ENCODE assay signal across 9 mouse cellular contexts in genomic region chr3:52843998-52844397, GRCm38 (mm10).
A peak's percentile ranks its signal among the peaks of the same experiment; 100 is the strongest.
DNase-seq lines count a peak whose midpoint lies in the region; ATAC-seq and TF ChIP-seq lines count a peak whose summit lies in the region.
"Had no signal": no experiment of that assay in that cellular context is flagged by ENCODE, and none has a peak within 500 bp of the region (broad histone marks: within the 10 kb centered on the region; RNA-seq: fewer than 3 reads in every experiment).

No protein-coding gene starts in this region.

- H3K36me3 ChIP-seq in kidney, adult 2 months (ENCODE audit: control insufficient read depth, insufficient read depth, low read length), result no peaks in the 10 kb centered on the region
- H3K36me3 ChIP-seq in kidney, embryonic 14.5 days (ENCODE audit: control insufficient read depth, insufficient read depth, low read length), result no peaks in the 10 kb centered on the region
- no peaks in the 10 kb centered on the region for H3K36me3 ChIP-seq in embryonic facial prominence, embryonic 11.5 days (replicated peaks; ENCODE audit: control insufficient read depth, insufficient read depth, low read depth, low read length)
- H3K36me3 ChIP-seq: heart, embryonic 13.5 days had no signal

- WGBS in kidney, adult 2 months, result 29% methylated on average over 7 of the region's 7 CpGs
- 44% methylated on average over 7 of the region's 7 CpGs for WGBS in kidney, embryonic 14.5 days
- WGBS in embryonic facial prominence, embryonic 11.5 days, result 31% methylated on average over 7 of the region's 7 CpGs
- WGBS in olfactory bulb, adult 2 months, result 20% methylated on average over 7 of the region's 7 CpGs

- H3K27me3 ChIP-seq in kidney, adult 2 months (replicated peaks; ENCODE audit: control insufficient read depth, insufficient read depth, low read length), result no peaks in the 10 kb centered on the region
- H3K27me3 ChIP-seq in kidney, embryonic 14.5 days (ENCODE audit: control insufficient read depth, insufficient read depth, low read length), result no peaks in the 10 kb centered on the region
- no peaks in the 10 kb centered on the region for H3K27me3 ChIP-seq in embryonic facial prominence, embryonic 11.5 days (ENCODE audit: control insufficient read depth, insufficient read depth, low read length)
- H3K27me3 ChIP-seq: heart, embryonic 13.5 days had no signal

- no peak overlapping the region for H3K4me3 ChIP-seq in kidney, adult 2 months (ENCODE audit: insufficient read depth, low read depth, low read length)
- no peak overlapping the region for H3K4me3 ChIP-seq in kidney, embryonic 14.5 days (ENCODE audit: low read length)
- H3K4me3 ChIP-seq in embryonic facial prominence, embryonic 11.5 days (ENCODE audit: low read depth, low read length), result no peak overlapping the region
- H3K4me3 ChIP-seq in olfactory bulb, adult 2 months (ENCODE audit: insufficient read depth, low read depth, low read length), result 0 out of 2 replicates have a peak overlapping the region, but pooled peaks have one; percentile 6
- H3K4me3 ChIP-seq: heart, embryonic 13.5 days had no signal

- DNase-seq in kidney, adult 2 months, result peak; percentile 90
- peak; percentile 69 to 89 for DNase-seq in adrenal gland, postnatal 4 days (ENCODE audit: low spot score in 2 of 2)
- peak; percentile 88 for DNase-seq in embryonic facial prominence, embryonic 11.5 days (ENCODE audit: low spot score)
- peak; percentile 60 for DNase-seq in hindlimb bud, embryonic 11.5 days (ENCODE audit: extremely low spot score, low read depth, low spot score)
- peak; percentile 88 for DNase-seq in left cerebral cortex, postnatal 4 days
- peak; percentile 62 to 71 for DNase-seq in thymus, adult 18-20 months

- TF ChIP-seq CTCF in kidney, adult 2 months (conservative IDR thresholded peaks at IDR 0.05; ENCODE audit: insufficient read depth, insufficient read length, low read depth, low read length), result peak; percentile 91
- TF ChIP-seq CTCF in olfactory bulb, adult 2 months (IDR thresholded peaks at IDR 0.05; ENCODE audit: insufficient read depth, low read depth, low read length), result peak; percentile 99

- no peak overlapping the region for H3K4me2 ChIP-seq in kidney, embryonic 14.5 days (replicated peaks; ENCODE audit: low read depth, low read length)
- H3K4me2 ChIP-seq in embryonic facial prominence, embryonic 11.5 days (ENCODE audit: low read depth, low read length), result no peak overlapping the region
- H3K4me2 ChIP-seq: heart, embryonic 13.5 days had no signal

- intact Hi-C loops in left cerebral cortex, postnatal 4 days (cut with DNase I), result loop anchor here (10.0 kb wide), 1 partner anchor 579 kb away; the partner anchor contains the start of gene Foxo1

- no peaks in the 10 kb centered on the region for H3K9me3 ChIP-seq in kidney, embryonic 14.5 days (ENCODE audit: control insufficient read depth, low read length)
- no peaks in the 10 kb centered on the region for H3K9me3 ChIP-seq in embryonic facial prominence, embryonic 11.5 days (replicated peaks; ENCODE audit: control insufficient read depth, low read length)
- H3K9me3 ChIP-seq: heart, embryonic 13.5 days had no signal

- H3K9ac ChIP-seq in kidney, embryonic 14.5 days (ENCODE audit: low read depth, low read length), result no peak overlapping the region
- no peak overlapping the region for H3K9ac ChIP-seq in embryonic facial prominence, embryonic 11.5 days (replicated peaks; ENCODE audit: low read length)
- H3K9ac ChIP-seq: heart, embryonic 13.5 days had no signal

- TF ChIP-seq POLR2A in kidney, adult 2 months (IDR thresholded peaks at IDR 0.05; ENCODE audit: low read depth, low read length), result no peak
- no peak for TF ChIP-seq POLR2A in olfactory bulb, adult 2 months (IDR thresholded peaks at IDR 0.05; ENCODE audit: insufficient read depth, low read depth, low read length)

- no peak for ATAC-seq in kidney, embryonic 14.5 days (ENCODE audit: low FRiP score, low TSS enrichment)
- no peak for ATAC-seq in embryonic facial prominence, embryonic 11.5 days (replicated peaks; ENCODE audit: insufficient number of reproducible peaks, low FRiP score, low TSS enrichment, low read depth)

- no peaks in the 10 kb centered on the region for H3K4me1 ChIP-seq in kidney, adult 2 months (ENCODE audit: control insufficient read depth, insufficient read depth, low read length)
- no peaks in the 10 kb centered on the region for H3K4me1 ChIP-seq in kidney, embryonic 14.5 days (ENCODE audit: control insufficient read depth, insufficient read depth, low read length)
- no peaks in the 10 kb centered on the region for H3K4me1 ChIP-seq in embryonic facial prominence, embryonic 11.5 days (ENCODE audit: control insufficient read depth, insufficient read depth, low read length)
- no peaks in the 10 kb centered on the region for H3K4me1 ChIP-seq in olfactory bulb, adult 2 months (ENCODE audit: control insufficient read depth, insufficient read depth, low read length)

- no peak overlapping the region for H3K27ac ChIP-seq in kidney, adult 2 months (ENCODE audit: insufficient read depth, low read depth, low read length)
- H3K27ac ChIP-seq in kidney, embryonic 14.5 days (ENCODE audit: low read depth, low read length), result no peak overlapping the region
- no peak overlapping the region for H3K27ac ChIP-seq in embryonic facial prominence, embryonic 11.5 days (replicated peaks; ENCODE audit: low read depth, low read length)
- no peak overlapping the region for H3K27ac ChIP-seq in olfactory bulb, adult 2 months (ENCODE audit: insufficient read depth, low read depth, low read length)
- H3K27ac ChIP-seq: heart, embryonic 13.5 days had no signal
